Mouse (Mus musculus) thymus, adult 2 months (tissue): ENCODE measurements around the gene Cmtm5.

Experiments
- CTCF ChIP-seq: fragments of 200-500 bp; IDR thresholded peaks from 2 replicates; pipeline ENCODE4 v1.5.1; 2012; ENCODE audit warnings: mild to moderate bottlenecking, control low read depth, low read length, moderate library complexity, borderline replicate concordance; ENCODE audit not compliant: control insufficient read depth, poor library complexity, insufficient read depth; ENCODE audit errors: extremely low read depth
- POLR2A ChIP-seq: fragments of 200-500 bp; IDR thresholded peaks from 2 replicates; pipeline ENCODE4 v1.6.1; 2012; ENCODE audit warnings: mild to moderate bottlenecking, low read length, control low read depth, moderate library complexity; ENCODE audit not compliant: control insufficient read depth, poor library complexity, insufficient read depth; ENCODE audit errors: extremely low read depth

GRCm38 (mm10) chr14:54938431-54939219, 2.6 kb downstream of the Cmtm5 start:
- TF ChIP-seq CTCF (no peak), POLR2A (no peak)
